Mouse (Mus musculus) E14TG2a.4 (cell line): ENCODE data around the gene Prrc2b.

Experiments
- CTCF ChIP-seq: conservative IDR thresholded peaks from 2 replicates; pipeline ENCODE4 v1.5.1; 2014; ENCODE audit warnings: low read length
- POU5F1 ChIP-seq: IDR thresholded peaks from 2 replicates; pipeline ENCODE4 v1.6.1; 2014; ENCODE audit warnings: low read length, borderline replicate concordance

GRCm38 (mm10) chr2:32141602-32142001, 9.3 kb upstream of the Prrc2b start:
- TF ChIP-seq CTCF (no peak), POU5F1 (no peak)
